Mouse (Mus musculus) CH12.LX (cell line): Measurements from ENCODE around the gene Fam24a. TPM values are rescaled to one million over a fixed set of nuclear protein-coding genes. Genes with fewer than 3 reads are reported as not detected.

Experiments
- DNase-seq: peaks from one replicate; pipeline ENCODE4 v3.0.0-alpha.2; 2013; ENCODE audit errors: extremely low read depth
- H3K27ac ChIP-seq: 2 replicates; pipeline ENCODE4 v1.5.1; 2012; ENCODE audit warnings: low read depth, mild to moderate bottlenecking, control low read depth, moderate library complexity; ENCODE audit not compliant: insufficient read depth
- H3K27me3 ChIP-seq: replicated peaks from 2 replicates; pipeline ENCODE3; 2012; ENCODE audit warnings: inconsistent platforms
- H3K36me3 ChIP-seq, 2 experiments: replicated peaks in 1 of 2; 2 replicates each; pipeline versions ENCODE3 to v1.6.1; 2012; ENCODE audit warnings: inconsistent platforms in 1 of 2, low read length in 1 of 2, mild to moderate bottlenecking in 1 of 2, mixed read lengths in 1 of 2, moderate library complexity in 1 of 2; ENCODE audit not compliant: control insufficient read depth in 1 of 2, insufficient read depth in 1 of 2
- H3K4me1 ChIP-seq, 2 experiments: 2 replicates each; pipeline ENCODE4 v1.6.1; 2012; ENCODE audit warnings: inconsistent platforms in 1 of 2, moderate library complexity in 1 of 2; ENCODE audit not compliant: insufficient read depth in 2 of 2, control insufficient read depth in 1 of 2
- H3K4me2 ChIP-seq: 2 replicates; pipeline ENCODE4 v1.6.1; 2012; ENCODE audit warnings: low read depth, mild to moderate bottlenecking, control low read depth; ENCODE audit not compliant: poor library complexity, insufficient read depth, severe bottlenecking
- H3K4me3 ChIP-seq, 3 experiments: fragments of 150-350 bp in 1 of 3; sonication (generic) in 1 of 3; replicated peaks in 1 of 3; 2 replicates each; pipeline versions ENCODE3 to v1.5.1; 2011 to 2012; ENCODE audit warnings: low read depth in 2 of 3, low read length in 2 of 3, mild to moderate bottlenecking in 2 of 3, moderate library complexity in 2 of 3, control low read depth in 1 of 3, improper control_type of control experiment in 1 of 3, inconsistent platforms in 1 of 3, mixed read lengths in 1 of 3; ENCODE audit not compliant: poor library complexity in 1 of 3
- H3K79me2 ChIP-seq: replicated peaks from 2 replicates; pipeline ENCODE4 v1.6.1; 2012; ENCODE audit warnings: mild to moderate bottlenecking, moderate library complexity; ENCODE audit not compliant: control insufficient read depth, poor library complexity, insufficient read depth, severe bottlenecking; ENCODE audit errors: extremely low read depth
- H3K9ac ChIP-seq: 2 replicates; pipeline ENCODE4 v1.6.1; 2012; ENCODE audit warnings: low read depth, mild to moderate bottlenecking, control low read depth, moderate library complexity; ENCODE audit not compliant: insufficient read depth
- H3K9me3 ChIP-seq: replicated peaks from 2 replicates; pipeline ENCODE3; 2012; ENCODE audit warnings: low read length, inconsistent platforms, mixed read lengths
- BHLHE40 ChIP-seq: IDR thresholded peaks from 2 replicates; pipeline ENCODE4 v1.6.1; 2011; ENCODE audit warnings: mild to moderate bottlenecking, low read depth, low read length, improper control_type of control experiment
- CHD1 ChIP-seq: IDR thresholded peaks from 2 replicates; pipeline ENCODE4 v1.6.1; 2012; ENCODE audit warnings: low read depth, low read length, improper control_type of control experiment, inconsistent platforms
- CHD2 ChIP-seq: IDR thresholded peaks from 2 replicates; pipeline ENCODE4 v1.6.1; 2011; ENCODE audit warnings: low read length, improper control_type of control experiment
- CTCF ChIP-seq, 2 experiments: IDR thresholded peaks in 1 of 2; conservative IDR thresholded peaks in 1 of 2; 2 replicates each; pipeline ENCODE4 v1.5.1; 2011 to 2012; ENCODE audit warnings: low read depth in 2 of 2, low read length in 2 of 2, improper control_type of control experiment in 1 of 2, inconsistent platforms in 1 of 2, mild to moderate bottlenecking in 1 of 2, moderate library complexity in 1 of 2
- ELF1 ChIP-seq: IDR thresholded peaks from 2 replicates; pipeline ENCODE4 v1.6.1; 2014; ENCODE audit warnings: low read depth, mild to moderate bottlenecking, inconsistent platforms, low read length, improper control_type of control experiment
- EP300 ChIP-seq: IDR thresholded peaks from 2 replicates; pipeline ENCODE4 v1.6.1; 2011; ENCODE audit warnings: low read length, improper control_type of control experiment
- HCFC1 ChIP-seq: IDR thresholded peaks from 2 replicates; pipeline ENCODE4 v1.6.1; 2012; ENCODE audit warnings: low read depth, mild to moderate bottlenecking, inconsistent platforms, low read length, improper control_type of control experiment
- KAT2A ChIP-seq: IDR thresholded peaks from 2 replicates; pipeline ENCODE4 v1.6.1; 2012; ENCODE audit warnings: low read length, improper control_type of control experiment, inconsistent platforms; ENCODE audit not compliant: insufficient replicate concordance
- MYC ChIP-seq: IDR thresholded peaks from 2 replicates; pipeline ENCODE4 v1.6.1; 2011; ENCODE audit warnings: low read depth, mild to moderate bottlenecking, improper control_type of control experiment, low read length
- NELFE ChIP-seq: IDR thresholded peaks from 2 replicates; pipeline ENCODE4 v1.6.1; 2011; ENCODE audit warnings: low read depth, low read length, improper control_type of control experiment
- NRF1 ChIP-seq: IDR thresholded peaks from 2 replicates; pipeline ENCODE4 v1.6.1; 2014; ENCODE audit warnings: low read depth, mild to moderate bottlenecking, inconsistent platforms, low read length, improper control_type of control experiment, moderate library complexity
- PAX5 ChIP-seq: IDR thresholded peaks from 2 replicates; pipeline ENCODE4 v1.6.1; 2012; ENCODE audit warnings: low read length, inconsistent platforms, mixed read lengths
- RAD21 ChIP-seq: IDR thresholded peaks from 2 replicates; pipeline ENCODE4 v1.6.1; 2011; ENCODE audit warnings: low read depth, mild to moderate bottlenecking, low read length, improper control_type of control experiment, moderate library complexity
- RCOR1 ChIP-seq: conservative IDR thresholded peaks from 2 replicates; pipeline ENCODE4 v1.6.1; 2012; ENCODE audit warnings: low read depth, mild to moderate bottlenecking, inconsistent platforms, low read length, improper control_type of control experiment
- SIN3A ChIP-seq: IDR thresholded peaks from 2 replicates; pipeline ENCODE4 v1.6.1; 2012; ENCODE audit warnings: low read length, improper control_type of control experiment, inconsistent platforms
- SMC3 ChIP-seq: IDR thresholded peaks from 2 replicates; pipeline ENCODE4 v1.6.1; 2011; ENCODE audit warnings: low read depth, low read length, improper control_type of control experiment
- UBTF ChIP-seq: IDR thresholded peaks from 2 replicates; pipeline ENCODE4 v1.6.1; 2012; ENCODE audit warnings: low read depth, mild to moderate bottlenecking, inconsistent platforms, low read length, improper control_type of control experiment, moderate library complexity
- USF1 ChIP-seq: IDR thresholded peaks from 2 replicates; pipeline ENCODE4 v1.6.1; 2014; ENCODE audit warnings: low read depth, mild to moderate bottlenecking, inconsistent platforms, low read length, improper control_type of control experiment
- ZKSCAN1 ChIP-seq: IDR thresholded peaks from 2 replicates; pipeline ENCODE4 v1.6.1; 2012; ENCODE audit warnings: low read depth, inconsistent platforms, low read length, improper control_type of control experiment, borderline replicate concordance
- ZNF384 ChIP-seq: IDR thresholded peaks from 2 replicates; pipeline ENCODE4 v1.6.1; 2012; ENCODE audit warnings: low read depth, low read length, improper control_type of control experiment, inconsistent platforms
- dilution Hi-C: fragments of 300-500 bp; cut with MboI; formaldehyde crosslinking; loops from 2 replicates; pipeline ENCODE4 v1.14.3; 2020; ENCODE audit warnings: low sequenced_read_pairs; ENCODE audit not compliant: extremely low pct_unique_long_range_greater_than_20kb, extremely low pct_ligation_motif_present
- in situ Hi-C: fragments of 300-500 bp; cut with MboI; formaldehyde crosslinking; loops from 3 replicates; pipeline ENCODE4 v1.14.3; 2019; ENCODE audit warnings: low sequenced_read_pairs, low pct_ligation_motif_present, low pct_unique_long_range_greater_than_20kb, mixed read lengths
- polyA plus RNA-seq: library from polyadenylated mRNA; unstranded; fragments of >175 nt; gene quantifications from 2 replicates; pipeline ENCODE4 v1.2.1, GENCODE M21; 2012; ENCODE audit warnings: low read depth; ENCODE audit not compliant: insufficient read length
- total RNA-seq, 2 experiments: library from RNA; depleted of rRNA; stranded (reverse); fragments of 300-350 nt in 1 of 2; fragments of >200 nt in 1 of 2; gene quantifications; 2 replicates each; pipeline ENCODE4 v1.2.3; 2012 to 2014

The Fam24a gene
- total and polyA plus RNA-seq, 3 experiments, result 0.36 TPM; not detected in 2

GRCm38 (mm10) chr7:131322192-131322591, 11.5 kb upstream of the Fam24a start, which contains the start of gene Cuzd1:
Cuzd1 (minus strand) TSS chr7:131322292.
- Histone ChIP-seq H3K36me3 (peaks cover 0 to 12% of the 10 kb centered on the region in 2 experiments), H3K9me3 (no peaks in the 10 kb centered on the region), H3K9ac (no peak within 1 kb of the TSS), H3K4me1 (no peaks in the 10 kb centered on the region), H3K4me3 (no peak within 1 kb of the TSS), H3K4me2 (no peak within 1 kb of the TSS), H3K79me2 (no peaks in the 10 kb centered on the region), H3K27me3 (no peaks in the 10 kb centered on the region), H3K27ac (no peak within 1 kb of the TSS)
- no peak for DNase-seq
- dilution Hi-C loops (no loop called here), in situ Hi-C loops (no loop called here)
- TF ChIP-seq CHD2 (no peak), ZKSCAN1 (no peak)

- H3K4me2 ChIP-seq, result no peak overlapping the region
- TF ChIP-seq MYC, result no peak
- TF ChIP-seq UBTF, result no peak
- no peak for TF ChIP-seq HCFC1
- no peak for TF ChIP-seq CHD2
- TF ChIP-seq CHD1, result no peak
- TF ChIP-seq CTCF (conservative IDR thresholded peaks at IDR 0.05 in 1 of 2, IDR thresholded peaks at IDR 0.05 in 1 of 2; ENCODE audit: low read depth in 2 of 2, low read length in 2 of 2), result 0 out of 4 replicates have a peak, but pooled peaks of 1 of the 2 experiments have one; percentile 19
- in situ Hi-C loops (no loop called here), dilution Hi-C loops (no loop called here)
- no peaks in the 10 kb centered on the region for H3K9me3 ChIP-seq
- no peaks in the 10 kb centered on the region for H3K79me2 ChIP-seq
- H3K36me3 ChIP-seq, result peaks cover 0 to 25% of the 10 kb centered on the region in 2 experiments
- H3K9ac ChIP-seq, result no peak overlapping the region
- H3K4me1 ChIP-seq, result no peaks in the 10 kb centered on the region
- DNase-seq, result no peak
- no peak overlapping the region for H3K4me3 ChIP-seq
- no peak overlapping the region for H3K27ac ChIP-seq
- H3K27me3 ChIP-seq, result no peaks in the 10 kb centered on the region
Measured at GRCm38 (mm10) chr7:131327054-131327453, 6.6 kb upstream of the Fam24a start.

GRCm38 (mm10) chr7:131329416-131329815, 4.2 kb upstream of the Fam24a start, which contains the start of gene Fam24b:
Fam24b (minus strand) TSS chr7:131329516.
- DNase-seq, result no peak

More at GRCm38 (mm10) chr7:131329416-131329815, 4.2 kb upstream of the Fam24a start, which contains the start of gene Fam24b:
- Histone ChIP-seq H3K9ac (no peak within 1 kb of the TSS), H3K9me3 (no peaks in the 10 kb centered on the region), H3K4me1 (no peaks in the 10 kb centered on the region), H3K27me3 (no peaks in the 10 kb centered on the region), H3K4me2 (no peak within 1 kb of the TSS), H3K27ac (no peak within 1 kb of the TSS), H3K36me3 (peaks cover 0 to 19% of the 10 kb centered on the region in 2 experiments), H3K79me2 (no peaks in the 10 kb centered on the region), H3K4me3 (no peak within 1 kb of the TSS)
- dilution Hi-C loops, result no loop called here
- TF ChIP-seq UBTF (no peak), ELF1 (no peak), NELFE (no peak), PAX5 (no peak), MYC (no peak), BHLHE40 (no peak), SMC3 (no peak), CHD2 (no peak), RCOR1 (no peak), SIN3A (no peak), CHD1 (no peak), RAD21 (no peak), NRF1 (no peak), ZNF384 (no peak), ZKSCAN1 (no peak), KAT2A (no peak), USF1 (no peak), EP300 (no peak)
- in situ Hi-C loops, result no loop called here
